Mouse (Mus musculus) B cell, adult (primary cell): ENCODE data around the gene Cyp2b23. TPM values are rescaled to one million over a fixed set of nuclear protein-coding genes. Genes with fewer than 3 reads are reported as not detected.

Source experiments
- total RNA-seq: library from RNA; stranded (reverse); gene quantifications from 4 replicates; pipeline ENCODE4 v1.2.4, GENCODE M21; 2023; ENCODE audit not compliant: inconsistent age

Cyp2b23 gene
- not detected in 4 replicates for total RNA-seq

DNA sequence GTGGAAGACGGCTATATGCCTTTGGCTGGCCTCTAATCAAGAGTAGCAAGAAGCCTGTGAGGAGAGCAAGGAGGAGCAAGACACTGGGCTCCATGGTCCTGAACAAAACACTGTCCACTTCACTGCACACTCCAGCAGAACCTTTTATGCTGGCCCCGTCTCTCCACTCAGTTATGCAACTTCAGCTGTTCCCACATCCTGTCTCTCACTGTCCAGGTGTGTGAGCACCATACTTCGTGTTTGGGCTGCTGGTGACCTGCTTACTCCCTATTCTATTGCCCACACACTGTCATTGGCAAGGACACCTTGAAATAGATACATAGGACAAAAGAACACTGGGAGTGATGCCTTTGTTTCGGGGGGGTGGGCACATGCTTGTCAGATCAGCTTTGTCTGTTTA is at the start of gene Cyp2b23:
Cyp2b23 (minus strand) TSS at position 101 of the 400 bp plus-strand sequence.

DNA sequence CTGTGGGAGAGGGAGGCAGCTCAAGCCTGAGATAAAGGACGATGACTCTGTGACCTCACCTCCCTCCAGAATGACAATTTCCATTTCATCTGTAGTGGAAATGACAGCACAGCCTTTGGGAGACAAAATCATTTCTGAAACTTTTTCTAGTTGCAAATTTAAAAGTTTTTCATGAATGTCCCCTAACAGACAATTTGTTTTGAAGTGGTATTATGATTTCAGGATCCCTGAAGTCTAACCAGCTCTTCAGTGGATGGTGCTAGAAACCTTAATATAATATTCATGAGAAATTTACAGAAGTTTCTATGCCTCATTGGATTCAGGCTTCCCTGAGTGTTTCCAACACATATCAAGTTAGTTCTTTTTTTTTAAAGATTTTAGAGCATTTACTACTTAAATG is 67.9 kb downstream of the Cyp2b23 start, which contains the start of gene Vmn1r185:
Vmn1r185 (minus strand) TSS at position 101 of the 400 bp plus-strand sequence.

Other genes starting within 250 kb of the Cyp2b23 start
- gene Nlrp9a, start 151.4 kb downstream of the Cyp2b23 start, total RNA-seq, result not detected in 4 replicates
- gene Vmn1r185, start 68.0 kb downstream of the Cyp2b23 start, total RNA-seq, result not detected in 4 replicates
- not detected in 4 replicates for gene Cyp2b19, start 70.7 kb upstream of the Cyp2b23 start, total RNA-seq
- gene Cyp2g1, start 122.5 kb upstream of the Cyp2b23 start, total RNA-seq, result not detected in 4 replicates
- gene Cyp2a5, start 148.9 kb upstream of the Cyp2b23 start, total RNA-seq, result not detected in 4 replicates